Mouse (Mus musculus): ENCODE measurements around the gene Sbf1. TPM values are rescaled to one million over a fixed set of nuclear protein-coding genes. Genes with fewer than 3 reads are reported as not detected.
A peak's percentile ranks its signal among the peaks of the same experiment; 100 is the strongest.

The Sbf1 gene
- polyA plus RNA-seq, 1 experiment from 2014 or later, result 71.3 TPM

DNA sequence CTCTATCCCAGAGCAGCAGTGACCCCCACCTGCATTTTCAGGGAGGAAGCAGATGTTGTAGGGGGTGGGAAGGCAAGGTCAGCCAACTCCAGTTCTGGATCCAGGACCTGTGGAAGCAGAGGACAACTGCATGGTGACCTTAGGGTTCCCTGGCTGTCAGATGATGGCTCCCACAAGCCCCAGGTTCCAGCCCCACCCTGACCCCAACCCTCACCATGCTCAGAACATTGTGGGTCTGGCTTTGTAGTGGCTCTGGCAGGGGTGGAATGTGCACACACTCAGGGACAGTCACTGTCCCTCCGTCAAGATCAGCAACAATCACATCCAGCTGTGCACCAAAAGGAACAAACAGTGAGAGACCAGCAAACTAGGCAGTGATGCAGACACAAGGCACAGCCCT, 9.1 kb downstream of the Sbf1 start:
- no peak overlapping the region for H3K9ac ChIP-seq
- WGBS, result 69% methylated on average over 1 of the region's 1 CpGs

DNA sequence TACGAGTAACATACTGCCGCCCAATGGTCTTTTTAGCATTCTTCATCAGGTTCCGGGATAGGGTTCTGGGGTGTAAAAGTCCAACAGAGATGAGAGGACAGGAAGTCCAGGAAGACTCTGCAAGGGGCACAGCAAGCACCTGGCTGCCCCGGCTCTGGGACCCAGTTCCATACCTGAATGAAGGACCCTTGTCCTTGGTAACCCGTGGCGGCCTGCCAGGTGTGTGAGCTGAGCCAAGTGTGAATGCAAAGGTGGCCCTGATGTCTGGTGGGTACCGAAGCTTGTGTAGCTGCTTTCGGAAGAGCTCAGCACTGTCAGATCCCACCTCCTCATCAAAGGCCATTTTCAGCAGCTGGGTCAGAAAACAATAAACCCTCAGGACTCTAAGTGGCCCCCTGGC, 14.5 kb downstream of the Sbf1 start:
- Histone ChIP-seq H3K36me3 (ENCODE audit: insufficient read depth) (peaks cover 90% of the 10 kb centered on the region), H3K27me3 (ENCODE audit: insufficient read depth, low read length) (no peaks in the 10 kb centered on the region)
- 95% methylated on average over 8 of the region's 8 CpGs for WGBS

More for the DNA sequence above, 9.1 kb downstream of the Sbf1 start:
- no peaks in the 10 kb centered on the region for H3K9me3 ChIP-seq (ENCODE audit: low read depth, low read length)
- no peaks in the 10 kb centered on the region for H3K27me3 ChIP-seq (ENCODE audit: insufficient read depth, low read length)
- no peaks in the 10 kb centered on the region for H3K4me1 ChIP-seq (ENCODE audit: insufficient read depth)
- ATAC-seq (ENCODE audit: insufficient read depth) (no peak), DNase-seq (no peak)
- no peak overlapping the region for H3K4me2 ChIP-seq
- H3K27ac ChIP-seq (ENCODE audit: low read depth), result no peak overlapping the region
- H3K4me3 ChIP-seq (ENCODE audit: low read depth, low read length), result no peak overlapping the region
- no peak for TF ChIP-seq CTCF (IDR thresholded peaks at IDR 0.05; ENCODE audit: low read depth)
- peaks cover 68% of the 10 kb centered on the region for H3K36me3 ChIP-seq (ENCODE audit: insufficient read depth)

DNA sequence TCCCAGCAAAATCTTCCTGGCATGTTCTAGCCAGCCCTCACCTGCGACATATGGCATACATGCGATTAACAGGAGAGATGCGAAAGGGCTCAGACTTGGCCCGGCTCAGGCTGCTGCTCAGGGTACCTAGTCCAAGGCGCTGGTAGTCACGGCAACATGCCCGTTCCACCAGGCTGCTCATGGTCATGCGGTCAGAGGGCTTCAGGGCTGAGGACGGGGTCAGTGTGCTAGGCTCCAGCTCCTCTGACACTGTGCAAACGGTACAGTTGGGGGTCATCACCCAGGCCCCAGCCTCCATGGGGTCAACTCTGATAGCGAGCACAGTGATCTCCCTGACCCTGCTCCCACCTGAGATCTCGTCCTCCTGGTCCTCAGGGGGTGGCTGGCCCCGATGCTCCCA, 14.9 kb downstream of the Sbf1 start:
- H3K4me2 ChIP-seq, result no peak overlapping the region
- no peaks in the 10 kb centered on the region for H3K27me3 ChIP-seq (ENCODE audit: insufficient read depth, low read length)
- H3K36me3 ChIP-seq (ENCODE audit: insufficient read depth), result peaks cover 90% of the 10 kb centered on the region
- no peaks in the 10 kb centered on the region for H3K9me3 ChIP-seq (ENCODE audit: low read depth, low read length)
- ATAC-seq (ENCODE audit: insufficient read depth) (no peak), DNase-seq (no peak)
- H3K4me3 ChIP-seq (ENCODE audit: low read depth, low read length), result no peak overlapping the region
- H3K9ac ChIP-seq, result no peak overlapping the region
- WGBS, result 90% methylated on average over 13 of the region's 13 CpGs
- H3K27ac ChIP-seq (ENCODE audit: low read depth), result no peak overlapping the region
- H3K4me1 ChIP-seq (ENCODE audit: insufficient read depth), result peaks cover 3% of the 10 kb centered on the region; the same call in 1 of the 2 replicates
- no peak for TF ChIP-seq CTCF (IDR thresholded peaks at IDR 0.05; ENCODE audit: low read depth)

More for the DNA sequence above, 14.5 kb downstream of the Sbf1 start:
- no peak for DNase-seq
- Histone ChIP-seq H3K9ac (no peak overlapping the region), H3K9me3 (ENCODE audit: low read depth, low read length) (no peaks in the 10 kb centered on the region), H3K4me1 (ENCODE audit: insufficient read depth) (peaks cover 3% of the 10 kb centered on the region; the same call in 1 of the 2 replicates), H3K4me2 (no peak overlapping the region), H3K27ac (ENCODE audit: low read depth) (no peak overlapping the region), H3K4me3 (ENCODE audit: low read depth, low read length) (no peak overlapping the region)
- no peak for TF ChIP-seq CTCF (IDR thresholded peaks at IDR 0.05; ENCODE audit: low read depth)
- ATAC-seq (ENCODE audit: insufficient read depth), result no peak

GRCm38 (mm10) chr15:89297695-89298094, 17.4 kb downstream of the Sbf1 start:
- Histone ChIP-seq H3K27ac (ENCODE audit: low read depth) (no peak overlapping the region), H3K36me3 (ENCODE audit: insufficient read depth) (peaks cover 90% of the 10 kb centered on the region), H3K9me3 (ENCODE audit: low read depth, low read length) (no peaks in the 10 kb centered on the region), H3K4me3 (ENCODE audit: low read depth, low read length) (no peak overlapping the region), H3K4me1 (ENCODE audit: insufficient read depth) (peaks cover 3% of the 10 kb centered on the region; the same call in 1 of the 2 replicates), H3K9ac (no peak overlapping the region), H3K4me2 (no peak overlapping the region), H3K27me3 (ENCODE audit: insufficient read depth, low read length) (no peaks in the 10 kb centered on the region)
- DNase-seq (no peak), ATAC-seq (ENCODE audit: insufficient read depth) (no peak)
- no peak for TF ChIP-seq CTCF (IDR thresholded peaks at IDR 0.05; ENCODE audit: low read depth)
- WGBS, result 100% methylated on average over 2 of the region's 2 CpGs

- no peak overlapping the region for H3K9ac ChIP-seq
- peak; percentile 54; the same call in 1 of the 2 replicates for ATAC-seq (ENCODE audit: insufficient read depth)
- no peak overlapping the region for H3K4me3 ChIP-seq (ENCODE audit: low read depth, low read length)
- H3K4me2 ChIP-seq, result no peak overlapping the region
- peaks cover 3% of the 10 kb centered on the region; the same call in 1 of the 2 replicates for H3K4me1 ChIP-seq (ENCODE audit: insufficient read depth)
- H3K9me3 ChIP-seq (ENCODE audit: low read depth, low read length), result no peaks in the 10 kb centered on the region
- DNase-seq, result peak; percentile 89
- no peak for TF ChIP-seq CTCF (IDR thresholded peaks at IDR 0.05; ENCODE audit: low read depth)
- H3K27me3 ChIP-seq (ENCODE audit: insufficient read depth, low read length), result no peaks in the 10 kb centered on the region
- 25% methylated on average over 1 of the region's 1 CpGs for WGBS
- H3K27ac ChIP-seq (ENCODE audit: low read depth), result no peak overlapping the region
- peaks cover 90% of the 10 kb centered on the region for H3K36me3 ChIP-seq (ENCODE audit: insufficient read depth)
Observed at GRCm38 (mm10) chr15:89296465-89296864, 18.6 kb downstream of the Sbf1 start.

GRCm38 (mm10) chr15:89295580-89296165, 19.4 kb downstream of the Sbf1 start:
- peaks cover 90% of the 10 kb centered on the region for H3K36me3 ChIP-seq (ENCODE audit: insufficient read depth)
- H3K27ac ChIP-seq (ENCODE audit: low read depth), result no peak overlapping the region
- DNase-seq (no peak), ATAC-seq (ENCODE audit: insufficient read depth) (peak; percentile 28; the same call in 1 of the 2 replicates)
- TF ChIP-seq CTCF (IDR thresholded peaks at IDR 0.05; ENCODE audit: low read depth), result no peak
- H3K4me2 ChIP-seq, result no peak overlapping the region
- H3K27me3 ChIP-seq (ENCODE audit: insufficient read depth, low read length), result no peaks in the 10 kb centered on the region
- no peaks in the 10 kb centered on the region for H3K9me3 ChIP-seq (ENCODE audit: low read depth, low read length)
- no peak overlapping the region for H3K4me3 ChIP-seq (ENCODE audit: low read depth, low read length)
- no peak overlapping the region for H3K9ac ChIP-seq
- peaks cover 3% of the 10 kb centered on the region; the same call in 1 of the 2 replicates for H3K4me1 ChIP-seq (ENCODE audit: insufficient read depth)
- WGBS, result 78% methylated on average over 8 of the region's 8 CpGs

- Histone ChIP-seq H3K27me3 (ENCODE audit: insufficient read depth, low read length) (no peaks in the 10 kb centered on the region), H3K4me1 (ENCODE audit: insufficient read depth) (peaks cover 3% of the 10 kb centered on the region; the same call in 1 of the 2 replicates), H3K9me3 (ENCODE audit: low read depth, low read length) (no peaks in the 10 kb centered on the region), H3K27ac (ENCODE audit: low read depth) (no peak overlapping the region), H3K36me3 (ENCODE audit: insufficient read depth) (peaks cover 93% of the 10 kb centered on the region), H3K4me2 (no peak overlapping the region), H3K4me3 (ENCODE audit: low read depth, low read length) (no peak overlapping the region), H3K9ac (no peak overlapping the region)
- no peak for TF ChIP-seq CTCF (IDR thresholded peaks at IDR 0.05; ENCODE audit: low read depth)
- ATAC-seq (ENCODE audit: insufficient read depth) (no peak), DNase-seq (no peak)
- WGBS, result 94% methylated on average over 10 of the region's 10 CpGs
Observed at GRCm38 (mm10) chr15:89293778-89294177, 21.3 kb downstream of the Sbf1 start.
